Mouse (Mus musculus) heart, adult 2 months (tissue): ENCODE results near the gene Nucks1. TPM values are rescaled to one million over a fixed set of nuclear protein-coding genes. Genes with fewer than 3 reads are reported as not detected.

Source experiments
- DNase-seq, 2 experiments: peaks; one replicate each; pipeline ENCODE4 v3.0.0; 2021
- H3K27ac ChIP-seq: fragments of 200-600 bp; 2 replicates; pipeline ENCODE4 v1.8.1; 2022
- H3K27me3 ChIP-seq: fragments of 200-500 bp; 2 replicates; pipeline ENCODE4 v1.6.1; 2012; ENCODE audit warnings: mild to moderate bottlenecking, low read length, inconsistent platforms, mixed read lengths; ENCODE audit not compliant: control insufficient read depth, insufficient read depth
- H3K36me3 ChIP-seq: fragments of 200-500 bp; 2 replicates; pipeline ENCODE4 v1.6.1; 2012; ENCODE audit warnings: low read length, inconsistent platforms; ENCODE audit not compliant: control insufficient read depth, insufficient read depth
- H3K4me1 ChIP-seq: fragments of 200-500 bp; 2 replicates; pipeline ENCODE4 v1.6.1; 2011; ENCODE audit warnings: low read length; ENCODE audit not compliant: control insufficient read depth, insufficient read depth
- H3K4me3 ChIP-seq: fragments of 200-600 bp; 2 replicates; pipeline ENCODE4 v1.8.1; 2022
- H3K79me2 ChIP-seq: fragments of 200-500 bp; replicated peaks from 2 replicates; pipeline ENCODE4 v1.6.1; 2012; ENCODE audit warnings: mild to moderate bottlenecking, inconsistent platforms, low read length, moderate library complexity, mixed read lengths; ENCODE audit not compliant: control insufficient read depth, insufficient read depth
- H3K9ac ChIP-seq: fragments of 200-500 bp; 2 replicates; pipeline ENCODE4 v1.6.1; 2012; ENCODE audit warnings: low read depth, mild to moderate bottlenecking, control low read depth, inconsistent platforms, low read length, mixed read lengths
- CTCF ChIP-seq: fragments of 200-600 bp; IDR thresholded peaks from 2 replicates; pipeline ENCODE4 v1.8.1; 2022; ENCODE audit warnings: antibody characterized with exemption, mild to moderate bottlenecking, moderate library complexity
- EP300 ChIP-seq: fragments of 200-500 bp; IDR thresholded peaks from 2 replicates; pipeline ENCODE4 v1.6.1; 2011; ENCODE audit warnings: low read depth, low read length, control low read depth; ENCODE audit not compliant: insufficient read depth
- POLR2A ChIP-seq: fragments of 200-500 bp; IDR thresholded peaks from 2 replicates; pipeline ENCODE4 v1.6.1; 2011; ENCODE audit warnings: mild to moderate bottlenecking, low read depth, low read length, control low read depth; ENCODE audit not compliant: insufficient read depth
- WGBS: fragments of 180-500 bp; shearing (Covaris S2); methylation state at CpG from one replicate; pipeline ENCODE4 v1.1.7; 2018; 5-methylcytosine and 5-hydroxymethylcytosine counted together
- intact Hi-C: fragments of 180-260 bp; cut with DNase I; formaldehyde crosslinking; loops from one replicate; pipeline ENCODE4 v1.15.1; 2025
- polyA plus RNA-seq: library from polyadenylated mRNA; depleted of rRNA; stranded (reverse); fragments of >200 nt; gene quantifications from 2 replicates; pipeline ENCODE4 v1.2.3, GENCODE M21; 2012
- total RNA-seq, 2 experiments: library from RNA; stranded (reverse); gene quantifications; 2 replicates each; pipeline ENCODE4 v1.2.3; 2021

Nucks1 gene
- total and polyA plus RNA-seq, 3 experiments = 9.9 to 64.3 (median 59.5) TPM

GRCm38 (mm10) chr1:131867946-131868290 lies 42.4 kb upstream of the Nucks1 start:
- DNase-seq = peak in 1 of 2 experiments; percentile 29
- H3K9ac ChIP-seq = peak overlapping the region; percentile 86
- no peaks in the 10 kb centered on the region; the same call in 1 of the 2 replicates for H3K4me1 ChIP-seq
- no peaks in the 10 kb centered on the region for H3K27me3 ChIP-seq
- 11% methylated on average over 10 of the region's 10 CpGs for WGBS
- H3K79me2 ChIP-seq = no peaks in the 10 kb centered on the region
- intact Hi-C loops = loop anchor here (1.0 to 5.0 kb wide), 2 partner anchors 41 to 42 kb away; partner anchors contain the start of genes Nucks1 and Slc41a1
- TF ChIP-seq POLR2A (no peak), CTCF (no peak)
- peak overlapping the region; percentile 82 for H3K4me3 ChIP-seq
- peak overlapping the region; percentile 93 for H3K27ac ChIP-seq
- H3K36me3 ChIP-seq = no peaks in the 10 kb centered on the region

GRCm38 (mm10) chr1:131869561-131869960 lies 40.8 kb upstream of the Nucks1 start:
- H3K4me3 ChIP-seq = no peak overlapping the region

GRCm38 (mm10) chr1:131872856-131873255 lies 37.5 kb upstream of the Nucks1 start:
- no peaks in the 10 kb centered on the region for H3K27me3 ChIP-seq
- no peak for DNase-seq
- no peaks in the 10 kb centered on the region for H3K36me3 ChIP-seq
- no peaks in the 10 kb centered on the region for H3K79me2 ChIP-seq
- TF ChIP-seq CTCF (no peak), POLR2A (no peak), EP300 (no peak)
- intact Hi-C loops = no loop called here
- no peaks in the 10 kb centered on the region for H3K4me1 ChIP-seq
- H3K4me3 ChIP-seq = no peak overlapping the region
- no peak overlapping the region for H3K27ac ChIP-seq
- WGBS = 50% methylated on average over 1 of the region's 1 CpGs
- H3K9ac ChIP-seq = no peak overlapping the region

More at GRCm38 (mm10) chr1:131869561-131869960, 40.8 kb upstream of the Nucks1 start:
- Histone ChIP-seq H3K27ac (no peak overlapping the region), H3K9ac (no peak overlapping the region), H3K4me1 (no peaks in the 10 kb centered on the region; the same call in 1 of the 2 replicates), H3K27me3 (no peaks in the 10 kb centered on the region), H3K79me2 (no peaks in the 10 kb centered on the region), H3K36me3 (no peaks in the 10 kb centered on the region)
- TF ChIP-seq EP300 (no peak), POLR2A (no peak), CTCF (no peak)
- no peak for DNase-seq
- intact Hi-C loops = loop anchor here (5.0 kb wide), 1 partner anchor 42 kb away; the partner anchor contains the start of gene Slc41a1
- 93% methylated on average over 2 of the region's 2 CpGs for WGBS

GRCm38 (mm10) chr1:131879816-131880215 lies 30.5 kb upstream of the Nucks1 start:
- H3K36me3 ChIP-seq = no peaks in the 10 kb centered on the region
- H3K27ac ChIP-seq = no peak overlapping the region
- WGBS = 76% methylated on average over 2 of the region's 2 CpGs
- TF ChIP-seq POLR2A = no peak
- TF ChIP-seq CTCF = no peak
- TF ChIP-seq EP300 = no peak
- H3K4me3 ChIP-seq = no peak overlapping the region
- no peaks in the 10 kb centered on the region for H3K27me3 ChIP-seq
- intact Hi-C loops = no loop called here
- no peaks in the 10 kb centered on the region for H3K79me2 ChIP-seq
- DNase-seq = no peak
- no peaks in the 10 kb centered on the region for H3K4me1 ChIP-seq
- H3K9ac ChIP-seq = no peak overlapping the region

- Histone ChIP-seq H3K9ac (no peak overlapping the region), H3K27me3 (no peaks in the 10 kb centered on the region), H3K4me3 (no peak overlapping the region), H3K36me3 (no peaks in the 10 kb centered on the region), H3K4me1 (no peaks in the 10 kb centered on the region), H3K79me2 (no peaks in the 10 kb centered on the region), H3K27ac (no peak overlapping the region)
- intact Hi-C loops = no loop called here
- no peak for DNase-seq
- TF ChIP-seq CTCF (peak; percentile 74), EP300 (no peak)
- WGBS = 61% methylated on average over 2 of the region's 2 CpGs
Measured at GRCm38 (mm10) chr1:131882787-131883186, 27.5 kb upstream of the Nucks1 start.

GRCm38 (mm10) chr1:131886173-131886572 lies 24.2 kb upstream of the Nucks1 start:
- intact Hi-C loops = no loop called here
- Histone ChIP-seq H3K27ac (no peak overlapping the region), H3K4me1 (no peaks in the 10 kb centered on the region), H3K27me3 (no peaks in the 10 kb centered on the region), H3K79me2 (no peaks in the 10 kb centered on the region), H3K4me3 (no peak overlapping the region), H3K9ac (no peak overlapping the region), H3K36me3 (no peaks in the 10 kb centered on the region)
- 81% methylated on average over 2 of the region's 2 CpGs for WGBS
- no peak for DNase-seq
- TF ChIP-seq EP300 (no peak), CTCF (no peak), POLR2A (no peak)
